Mouse (Mus musculus): ENCODE measurements around the gene Rbpms2. TPM values are rescaled to one million over a fixed set of nuclear protein-coding genes. Genes with fewer than 3 reads are reported as not detected.

The Rbpms2 gene
- polyA plus RNA-seq, 1 experiment from 2014 or later, result 39.4 TPM

- Histone ChIP-seq H3K4me3 (no peak overlapping the region), H3K9me3 (replicated peaks) (no peaks in the 10 kb centered on the region), H3K4me1 (peaks cover 5% of the 10 kb centered on the region), H3K27me3 (ENCODE audit: low read depth, poor library complexity, severe bottlenecking) (peaks cover 2% of the 10 kb centered on the region; the same call in 1 of the 2 replicates), H3K27ac (replicated peaks) (no peak overlapping the region), H3K36me3 (peaks cover 2% of the 10 kb centered on the region)
- DNase-seq (ENCODE audit: low spot score), result no peak
- WGBS, result 63% methylated on average over 2 of the region's 2 CpGs
Measured at GRCm38 (mm10) chr9:65600951-65601350, 28.5 kb upstream of the Rbpms2 start.

GRCm38 (mm10) chr9:65603401-65604102 lies 25.9 kb upstream of the Rbpms2 start:
- Histone ChIP-seq H3K36me3 (no peaks in the 10 kb centered on the region), H3K4me1 (peaks cover 16% of the 10 kb centered on the region), H3K27ac (replicated peaks) (no peak overlapping the region), H3K9me3 (replicated peaks) (no peaks in the 10 kb centered on the region), H3K4me3 (no peak overlapping the region), H3K27me3 (ENCODE audit: low read depth, poor library complexity, severe bottlenecking) (peaks cover 14% of the 10 kb centered on the region)
- WGBS, result 51% methylated on average over 8 of the region's 8 CpGs
- no peak for DNase-seq (ENCODE audit: low spot score)

GRCm38 (mm10) chr9:65605471-65606136 lies 23.8 kb upstream of the Rbpms2 start:
- Histone ChIP-seq H3K27ac (replicated peaks) (0 out of 2 replicates have a peak overlapping the region, but pooled peaks have one; percentile 17), H3K27me3 (ENCODE audit: low read depth, poor library complexity, severe bottlenecking) (peaks cover 14% of the 10 kb centered on the region), H3K4me1 (peaks cover 16% of the 10 kb centered on the region), H3K36me3 (no peaks in the 10 kb centered on the region), H3K9me3 (replicated peaks) (no peaks in the 10 kb centered on the region), H3K4me3 (peak overlapping the region; percentile 34)
- DNase-seq (ENCODE audit: low spot score), result peak; percentile 87
- 5% methylated on average over 9 of the region's 9 CpGs for WGBS

DNA sequence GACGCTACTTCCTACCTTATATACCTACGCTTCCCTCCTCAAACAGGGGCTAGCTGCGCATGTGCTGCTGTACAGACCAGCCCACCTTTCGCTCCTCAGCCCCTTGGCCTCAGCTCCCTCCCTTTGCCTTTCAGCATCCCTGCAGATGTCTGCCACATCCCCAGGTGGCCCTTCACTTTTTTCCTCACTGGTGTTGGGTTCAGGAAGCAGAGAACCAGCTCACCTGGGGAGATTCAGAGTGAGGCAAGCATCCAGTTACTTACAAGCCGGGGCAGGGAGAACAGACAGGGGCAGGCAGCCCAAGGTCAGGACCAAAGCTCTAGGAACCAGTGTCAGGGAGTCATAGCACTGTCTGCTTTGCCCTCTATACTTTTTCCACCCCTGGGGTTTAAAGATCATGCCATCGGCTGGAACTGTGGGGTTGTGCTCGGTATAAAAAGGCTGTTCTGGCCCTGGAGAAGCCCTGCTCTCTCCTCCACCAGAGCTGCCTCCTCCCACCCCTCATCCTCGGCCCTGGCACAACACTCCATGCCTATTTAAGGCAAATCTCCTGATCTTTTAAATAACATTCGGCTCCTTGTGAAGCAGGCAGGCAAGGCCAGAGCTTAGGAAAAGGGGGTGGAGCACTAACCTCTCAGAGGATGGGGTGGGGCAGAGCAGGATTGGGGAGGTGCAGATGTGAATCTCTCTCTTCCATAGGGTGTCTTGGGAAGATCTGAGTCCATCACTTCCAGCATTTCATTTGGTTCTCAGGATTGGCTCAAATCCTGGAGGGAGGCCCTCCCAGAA lies 22.9 kb upstream of the Rbpms2 start:
- Histone ChIP-seq H3K4me3 (no peak overlapping the region), H3K27me3 (ENCODE audit: low read depth, poor library complexity, severe bottlenecking) (peaks cover 14% of the 10 kb centered on the region), H3K27ac (replicated peaks) (0 out of 2 replicates have a peak overlapping the region, but pooled peaks have one; percentile 3), H3K9me3 (replicated peaks) (no peaks in the 10 kb centered on the region), H3K36me3 (no peaks in the 10 kb centered on the region), H3K4me1 (peaks cover 16% of the 10 kb centered on the region)
- DNase-seq (ENCODE audit: low spot score), result no peak
- WGBS, result 28% methylated on average over 9 of the region's 9 CpGs

DNA sequence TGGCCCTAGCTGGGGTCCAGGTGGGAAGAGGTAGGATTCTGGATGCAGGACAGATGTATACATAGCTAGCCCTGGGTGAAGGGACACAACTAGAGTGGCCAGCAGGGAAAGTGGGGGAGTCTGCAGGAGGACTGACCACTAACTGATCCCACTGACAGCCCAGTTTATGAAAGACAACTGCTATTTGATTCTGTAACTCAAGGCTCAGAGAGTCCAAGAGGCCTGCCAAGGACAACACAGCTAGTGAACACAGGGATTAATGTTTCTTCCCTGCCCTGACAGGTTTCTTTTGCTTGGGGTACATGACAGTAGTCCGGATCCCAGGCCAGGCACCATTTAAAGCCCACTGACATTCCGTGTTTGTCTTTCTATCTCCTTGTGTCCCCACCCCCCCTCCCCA lies 22.3 kb upstream of the Rbpms2 start:
- Histone ChIP-seq H3K4me1 (peaks cover 16% of the 10 kb centered on the region), H3K9me3 (replicated peaks) (no peaks in the 10 kb centered on the region), H3K4me3 (no peak overlapping the region), H3K27ac (replicated peaks) (no peak overlapping the region), H3K36me3 (no peaks in the 10 kb centered on the region), H3K27me3 (ENCODE audit: low read depth, poor library complexity, severe bottlenecking) (peaks cover 14% of the 10 kb centered on the region)
- no peak for DNase-seq (ENCODE audit: low spot score)
- 33% methylated on average over 2 of the region's 2 CpGs for WGBS

- DNase-seq (ENCODE audit: low spot score), result no peak
- H3K4me1 ChIP-seq, result peaks cover 6% of the 10 kb centered on the region
- no peak overlapping the region for H3K27ac ChIP-seq (replicated peaks)
- no peaks in the 10 kb centered on the region for H3K36me3 ChIP-seq
- WGBS, result 85% methylated on average over 5 of the region's 5 CpGs
- 0 out of 2 replicates have a peak, but pooled peaks cover 2% of the 10 kb centered on the region for H3K27me3 ChIP-seq (ENCODE audit: low read depth, poor library complexity, severe bottlenecking)
- H3K9me3 ChIP-seq (replicated peaks), result no peaks in the 10 kb centered on the region
- no peak overlapping the region for H3K4me3 ChIP-seq
Measured at GRCm38 (mm10) chr9:65611969-65612486, 17.4 kb upstream of the Rbpms2 start.

DNA sequence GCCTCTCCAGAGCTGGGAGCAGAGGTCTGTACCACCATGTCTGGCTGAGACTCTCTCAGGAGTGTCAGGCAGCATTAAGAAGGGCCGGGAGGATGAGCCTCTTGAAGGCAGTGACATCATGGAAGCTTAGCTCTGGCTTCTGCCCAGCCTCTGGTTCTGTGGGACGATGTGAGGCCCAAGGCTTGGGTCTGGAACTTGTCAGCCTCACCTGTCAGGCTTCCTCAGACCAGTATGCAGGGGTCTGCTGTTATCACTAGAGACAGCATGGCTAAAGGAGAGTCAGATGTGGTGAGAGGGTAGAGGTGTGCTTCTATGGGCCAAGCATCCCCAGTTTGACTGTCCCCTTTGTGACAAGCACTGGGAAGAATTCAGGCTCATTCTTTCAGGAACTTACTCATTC lies 16.4 kb upstream of the Rbpms2 start:
- Histone ChIP-seq H3K4me1 (peaks cover 8% of the 10 kb centered on the region), H3K27ac (replicated peaks) (no peak overlapping the region), H3K27me3 (ENCODE audit: low read depth, poor library complexity, severe bottlenecking) (no peaks in the 10 kb centered on the region), H3K36me3 (no peaks in the 10 kb centered on the region), H3K4me3 (no peak overlapping the region), H3K9me3 (replicated peaks) (no peaks in the 10 kb centered on the region)
- 72% methylated on average over 2 of the region's 2 CpGs for WGBS
- DNase-seq (ENCODE audit: low spot score), result no peak

GRCm38 (mm10) chr9:65619311-65619710 lies 10.1 kb upstream of the Rbpms2 start:
- Histone ChIP-seq H3K36me3 (no peaks in the 10 kb centered on the region), H3K4me3 (no peak overlapping the region), H3K9me3 (replicated peaks) (no peaks in the 10 kb centered on the region), H3K27me3 (ENCODE audit: low read depth, poor library complexity, severe bottlenecking) (no peaks in the 10 kb centered on the region), H3K4me1 (0 out of 2 replicates have a peak, but pooled peaks cover 2% of the 10 kb centered on the region), H3K27ac (replicated peaks) (no peak overlapping the region)
- WGBS, result 60% methylated on average over 3 of the region's 3 CpGs
- DNase-seq (ENCODE audit: low spot score), result no peak

DNA sequence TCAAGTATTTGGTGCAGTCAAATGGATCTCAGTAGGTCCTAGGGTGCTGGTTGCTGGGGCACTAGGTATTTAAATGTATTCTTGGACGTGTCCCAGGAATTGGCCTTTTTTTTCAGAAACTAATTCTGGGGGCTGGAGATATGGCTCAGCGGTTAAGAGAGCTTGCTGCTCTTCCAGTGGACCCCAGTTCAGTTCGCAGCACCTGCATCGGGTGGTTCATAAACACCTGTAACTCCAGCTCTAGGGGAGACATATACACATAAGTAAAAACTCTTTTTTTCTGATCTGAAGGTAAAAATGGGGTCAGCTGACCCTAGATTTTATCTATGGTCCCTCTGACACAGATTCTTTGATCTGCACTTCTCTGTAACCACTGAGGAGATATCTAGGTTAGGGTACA lies 8.3 kb upstream of the Rbpms2 start:
- DNase-seq (ENCODE audit: low spot score), result no peak
- H3K9me3 ChIP-seq (replicated peaks), result no peaks in the 10 kb centered on the region
- H3K27me3 ChIP-seq (ENCODE audit: low read depth, poor library complexity, severe bottlenecking), result peaks cover 5% of the 10 kb centered on the region
- 0 out of 2 replicates have a peak, but pooled peaks cover 2% of the 10 kb centered on the region for H3K4me1 ChIP-seq
- H3K27ac ChIP-seq (replicated peaks), result no peak overlapping the region
- WGBS, result 91% methylated on average over 4 of the region's 4 CpGs
- H3K36me3 ChIP-seq, result no peaks in the 10 kb centered on the region
- no peak overlapping the region for H3K4me3 ChIP-seq

- 82% methylated on average over 2 of the region's 2 CpGs for WGBS
- Histone ChIP-seq H3K4me3 (no peak overlapping the region), H3K27me3 (ENCODE audit: low read depth, poor library complexity, severe bottlenecking) (peaks cover 10% of the 10 kb centered on the region), H3K27ac (replicated peaks) (no peak overlapping the region), H3K9me3 (replicated peaks) (no peaks in the 10 kb centered on the region), H3K36me3 (no peaks in the 10 kb centered on the region), H3K4me1 (0 out of 2 replicates have a peak, but pooled peaks cover 2% of the 10 kb centered on the region)
- DNase-seq (ENCODE audit: low spot score), result no peak
Measured at GRCm38 (mm10) chr9:65621666-65622065, 7.8 kb upstream of the Rbpms2 start.

- Histone ChIP-seq H3K27me3 (ENCODE audit: low read depth, poor library complexity, severe bottlenecking) (peaks cover 21% of the 10 kb centered on the region), H3K4me1 (no peaks in the 10 kb centered on the region), H3K9me3 (replicated peaks) (no peaks in the 10 kb centered on the region), H3K27ac (replicated peaks) (no peak overlapping the region), H3K4me3 (no peak overlapping the region), H3K36me3 (no peaks in the 10 kb centered on the region)
- no peak for DNase-seq (ENCODE audit: low spot score)
- WGBS, result 88% methylated on average over 5 of the region's 5 CpGs
Measured at GRCm38 (mm10) chr9:65622826-65623225, 6.6 kb upstream of the Rbpms2 start.

- peaks cover 8% of the 10 kb centered on the region for H3K4me1 ChIP-seq
- peaks cover 36% of the 10 kb centered on the region for H3K27me3 ChIP-seq (ENCODE audit: low read depth, poor library complexity, severe bottlenecking)
- H3K9me3 ChIP-seq (replicated peaks), result no peaks in the 10 kb centered on the region
- no peak for DNase-seq (ENCODE audit: low spot score)
- WGBS, result 78% methylated on average over 2 of the region's 2 CpGs
- no peaks in the 10 kb centered on the region for H3K36me3 ChIP-seq
- no peak overlapping the region for H3K4me3 ChIP-seq
- H3K27ac ChIP-seq (replicated peaks), result no peak overlapping the region
Measured at GRCm38 (mm10) chr9:65624266-65624665, 5.2 kb upstream of the Rbpms2 start.
